Mouse (Mus musculus) liver, postnatal 0 days (tissue): ENCODE data around the gene Calm1. TPM values are rescaled to one million over a fixed set of nuclear protein-coding genes. Genes with fewer than 3 reads are reported as not detected.

Experiments
- ATAC-seq: fragments of 200-750 bp; cut with Nextera tagmentation; 2 replicates; pipeline ENCODE4 v1.8.0; 2017; ENCODE audit warnings: mild to moderate bottlenecking, moderate library complexity
- DNase-seq: peaks from one replicate; pipeline ENCODE4 v3.0.0-alpha.2; 2016
- H3K27ac ChIP-seq: fragments of 300-500 bp; sonication (generic); 2 replicates; pipeline ENCODE4 v1.5.1; 2014; ENCODE audit warnings: antibody characterized with exemption, moderate library complexity, mild to moderate bottlenecking, low read depth
- H3K27me3 ChIP-seq: fragments of 300-500 bp; sonication (generic); 2 replicates; pipeline ENCODE4 v1.6.1; 2014; ENCODE audit warnings: low read length, control low read depth, mixed read lengths; ENCODE audit not compliant: insufficient read depth
- H3K36me3 ChIP-seq: fragments of 300-500 bp; sonication (generic); replicated peaks from 2 replicates; pipeline ENCODE4 v1.6.1; 2014; ENCODE audit warnings: mild to moderate bottlenecking, control low read depth, low read length, moderate library complexity, mixed read lengths; ENCODE audit not compliant: insufficient read depth
- H3K4me1 ChIP-seq: fragments of 300-500 bp; sonication (generic); 2 replicates; pipeline ENCODE4 v1.6.1; 2014; ENCODE audit warnings: antibody characterized with exemption, mild to moderate bottlenecking, control low read depth; ENCODE audit not compliant: insufficient read depth
- H3K4me2 ChIP-seq: fragments of 300-500 bp; sonication (generic); 2 replicates; pipeline ENCODE4 v1.6.1; 2014; ENCODE audit warnings: low read depth, mild to moderate bottlenecking, low read length, moderate library complexity, mixed read lengths
- H3K4me3 ChIP-seq: fragments of 300-500 bp; sonication (generic); 2 replicates; pipeline ENCODE4 v1.5.1; 2014; ENCODE audit warnings: low read depth, low read length
- H3K9ac ChIP-seq: fragments of 300-500 bp; sonication (generic); replicated peaks from 2 replicates; pipeline ENCODE4 v1.6.1; 2014; ENCODE audit warnings: mild to moderate bottlenecking, moderate library complexity
- H3K9me3 ChIP-seq: fragments of 300-500 bp; sonication (generic); 2 replicates; pipeline ENCODE4 v1.6.1; 2016; ENCODE audit warnings: mild to moderate bottlenecking, control low read depth, low read length, mixed read lengths
- CTCF ChIP-seq: sonication (generic); IDR thresholded peaks from 2 replicates; pipeline ENCODE4 v1.5.1; 2016; ENCODE audit warnings: antibody characterized with exemption, low read depth
- EP300 ChIP-seq: IDR thresholded peaks from 2 replicates; pipeline ENCODE4 v1.6.1; 2016; ENCODE audit warnings: antibody characterized with exemption, low read depth, mild to moderate bottlenecking
- WGBS: fragments of 180-500 bp; shearing (Covaris S2); extraction: QIAGEN DNeasy Blood & Tissue Kit; methylation state at CpG from one replicate; pipeline ENCODE4 v1.1.7; 2014; ENCODE audit not compliant: insufficient replicate concordance; 5-methylcytosine and 5-hydroxymethylcytosine counted together
- polyA plus RNA-seq: library from polyadenylated mRNA; unstranded; fragments of >200 nt; fragmentation: Nextera tagmentation; extraction: Ambion mirVana; gene quantifications from 2 replicates; pipeline ENCODE4 v1.2.1, GENCODE M21; 2015

Calm1 gene
- polyA plus RNA-seq, 1 experiment from 2014 or later, result 482 TPM

GRCm38 (mm10) chr12:100255441-100255949 lies 56.3 kb downstream of the Calm1 start:
- no peaks in the 10 kb centered on the region for H3K4me1 ChIP-seq
- no peak overlapping the region for H3K4me3 ChIP-seq
- no peak overlapping the region for H3K9ac ChIP-seq
- DNase-seq (no peak), ATAC-seq (no peak)
- H3K9me3 ChIP-seq, result no peaks in the 10 kb centered on the region
- no peaks in the 10 kb centered on the region for H3K36me3 ChIP-seq
- H3K27ac ChIP-seq, result no peak overlapping the region
- H3K27me3 ChIP-seq, result no peaks in the 10 kb centered on the region
- H3K4me2 ChIP-seq, result no peak overlapping the region
- no peak for TF ChIP-seq EP300
- TF ChIP-seq CTCF, result no peak
- WGBS, result 86% methylated on average over 2 of the region's 2 CpGs

- DNase-seq (no peak), ATAC-seq (no peak)
- no peaks in the 10 kb centered on the region for H3K36me3 ChIP-seq
- 57% methylated on average over 3 of the region's 3 CpGs for WGBS
- TF ChIP-seq CTCF, result no peak
- no peak for TF ChIP-seq EP300
- H3K27ac ChIP-seq, result no peak overlapping the region
- H3K27me3 ChIP-seq, result no peaks in the 10 kb centered on the region
- no peak overlapping the region for H3K4me2 ChIP-seq
- no peaks in the 10 kb centered on the region for H3K4me1 ChIP-seq
- H3K4me3 ChIP-seq, result no peak overlapping the region
- H3K9ac ChIP-seq, result no peak overlapping the region
- H3K9me3 ChIP-seq, result no peaks in the 10 kb centered on the region
Observed at GRCm38 (mm10) chr12:100257779-100258178, 58.5 kb downstream of the Calm1 start.

Other genes starting within 250 kb of the Calm1 start
- gene Kcnk13, start 234.9 kb upstream of the Calm1 start, polyA plus RNA-seq, result 1.3 TPM in 2 replicates
- gene Psmc1, start 89.3 kb upstream of the Calm1 start, polyA plus RNA-seq, result 117 and 118 TPM in 2 replicates
- gene Nrde2, start 39.8 kb upstream of the Calm1 start, polyA plus RNA-seq, result 3.5 and 4.7 TPM in 2 replicates